Mouse (Mus musculus) myocyte (in vitro differentiated cells): ENCODE measurements at regions not wholly inside any gene's neighbourhood (a gene's known extent, or its start where the extent isn't known, plus 50 kb on each side); places are given as distances from the start of the nearest gene placed in this dataset.

Experiments used
- H3K27me3 ChIP-seq: one replicate; pipeline ENCODE4 v1.6.1; 2011; ENCODE audit not compliant: control insufficient read depth, insufficient read depth, insufficient read length
- H3K36me3 ChIP-seq: one replicate; pipeline ENCODE4 v1.6.1; 2011; ENCODE audit not compliant: control insufficient read depth, insufficient read depth
- H3K4me2 ChIP-seq: one replicate; pipeline ENCODE4 v1.6.1; 2011; ENCODE audit warnings: low read depth, control low read depth
- H3K4me3 ChIP-seq: one replicate; pipeline ENCODE4 v1.5.1; 2011; ENCODE audit warnings: mild to moderate bottlenecking, control low read depth, moderate library complexity
- H3K79me2 ChIP-seq: one replicate; pipeline ENCODE4 v1.6.1; 2011; ENCODE audit not compliant: control insufficient read depth, insufficient read depth
- H3ac ChIP-seq: one replicate; pipeline ENCODE4 v1.6.1; 2011; ENCODE audit not compliant: control insufficient read depth, insufficient read length
- CEBPB ChIP-seq: IDR thresholded peaks from 2 replicates; pipeline ENCODE4 v1.6.1; 2011; ENCODE audit warnings: mild to moderate bottlenecking, moderate library complexity; ENCODE audit not compliant: poor library complexity, insufficient read depth, severe bottlenecking
- E2F4 ChIP-seq: IDR thresholded peaks from one replicate; pipeline ENCODE4 v1.6.1; 2011; ENCODE audit warnings: mild to moderate bottlenecking, control low read depth, moderate library complexity; ENCODE audit not compliant: insufficient read depth
- MAX ChIP-seq: IDR thresholded peaks from one replicate; pipeline ENCODE4 v1.6.1; 2011; ENCODE audit warnings: low read depth, mild to moderate bottlenecking, control low read depth
- MYOD1 ChIP-seq, 3 experiments: IDR thresholded peaks; one replicate each; pipeline ENCODE4 v1.6.1; 2011; ENCODE audit warnings: control low read depth in 2 of 3, low read depth in 2 of 3, mild to moderate bottlenecking in 2 of 3, moderate library complexity in 1 of 3; ENCODE audit not compliant: insufficient read length in 2 of 3, control insufficient read depth in 1 of 3
- MYOG ChIP-seq, 3 experiments: IDR thresholded peaks; one replicate each; pipeline ENCODE4 v1.6.1; 2011; ENCODE audit warnings: control low read depth in 2 of 3, low read depth in 2 of 3, mild to moderate bottlenecking in 2 of 3; ENCODE audit not compliant: insufficient read length in 2 of 3, control insufficient read depth in 1 of 3, insufficient read depth in 1 of 3
- POLR2A ChIP-seq: IDR thresholded peaks from one replicate; pipeline ENCODE4 v1.6.1; 2011; ENCODE audit warnings: low read depth, mild to moderate bottlenecking, control low read depth, moderate library complexity; ENCODE audit not compliant: insufficient read length
- POLR2AphosphoS2 ChIP-seq: IDR thresholded peaks from one replicate; pipeline ENCODE4 v1.6.1; 2011; ENCODE audit warnings: low read depth, control low read depth; ENCODE audit not compliant: insufficient read length
- REST ChIP-seq: IDR thresholded peaks from one replicate; pipeline ENCODE4 v1.6.1; 2011; ENCODE audit warnings: mild to moderate bottlenecking, control low read depth, moderate library complexity; ENCODE audit not compliant: insufficient read depth, insufficient read length
- SRF ChIP-seq: IDR thresholded peaks from one replicate; pipeline ENCODE4 v1.6.1; 2011; ENCODE audit warnings: low read depth; ENCODE audit not compliant: control insufficient read depth, insufficient read length
- TCF12 ChIP-seq: IDR thresholded peaks from one replicate; pipeline ENCODE4 v1.6.1; 2011; ENCODE audit warnings: mild to moderate bottlenecking, control low read depth; ENCODE audit not compliant: poor library complexity, insufficient read depth, severe bottlenecking
- TCF3 ChIP-seq: IDR thresholded peaks from one replicate; pipeline ENCODE4 v1.6.1; 2011; ENCODE audit warnings: low read depth, control low read depth; ENCODE audit not compliant: insufficient read length
- USF1 ChIP-seq: IDR thresholded peaks from one replicate; pipeline ENCODE4 v1.6.1; 2011; ENCODE audit warnings: low read depth, mild to moderate bottlenecking, control low read depth, moderate library complexity

GRCm38 (mm10) chr16:50786199-50786598 is 195.2 kb upstream of the Ccdc54 start:
- H3ac ChIP-seq, result no peak overlapping the region
- no peak overlapping the region for H3K4me2 ChIP-seq
- no peak overlapping the region for H3K4me3 ChIP-seq
- no peaks in the 10 kb centered on the region for H3K79me2 ChIP-seq
- TF ChIP-seq REST (no peak), E2F4 (no peak), MYOD1 (IDR thresholded peaks at IDR 0.05; ENCODE audit: control insufficient read depth in 1 of 3, insufficient read length in 2 of 3, low read depth in 2 of 3) (no peak), TCF3 (no peak), SRF (no peak), CEBPB (no peak)
- no peaks in the 10 kb centered on the region for H3K36me3 ChIP-seq
- H3K27me3 ChIP-seq, result no peaks in the 10 kb centered on the region

DNA sequence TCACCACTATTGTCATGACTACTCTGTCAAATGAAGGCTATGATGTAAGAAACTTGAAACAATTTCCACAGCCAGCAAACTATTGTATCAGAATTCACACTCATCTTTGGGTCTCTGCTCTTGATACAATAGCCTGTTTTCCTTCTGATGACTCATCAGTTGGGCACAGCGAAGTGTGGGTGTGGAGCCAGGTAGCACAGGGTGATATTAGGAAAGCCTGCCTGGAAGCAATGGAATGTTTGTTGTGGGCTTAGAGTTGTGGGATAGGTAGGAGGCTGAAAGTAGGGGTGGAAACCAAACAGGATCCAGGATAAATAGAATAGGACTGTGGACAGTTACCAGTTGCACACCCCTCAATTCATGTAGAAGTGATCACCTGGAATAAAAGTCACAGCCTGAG is 194.4 kb upstream of the Ccdc54 start:
- peak; percentile 60; the same call in 1 of the 2 replicates for TF ChIP-seq CEBPB
- no peak for TF ChIP-seq SRF
- Histone ChIP-seq H3K4me3 (no peak overlapping the region), H3K79me2 (no peaks in the 10 kb centered on the region), H3K36me3 (no peaks in the 10 kb centered on the region), H3ac (no peak overlapping the region), H3K4me2 (peak overlapping the region; percentile 42), H3K27me3 (no peaks in the 10 kb centered on the region)

DNA sequence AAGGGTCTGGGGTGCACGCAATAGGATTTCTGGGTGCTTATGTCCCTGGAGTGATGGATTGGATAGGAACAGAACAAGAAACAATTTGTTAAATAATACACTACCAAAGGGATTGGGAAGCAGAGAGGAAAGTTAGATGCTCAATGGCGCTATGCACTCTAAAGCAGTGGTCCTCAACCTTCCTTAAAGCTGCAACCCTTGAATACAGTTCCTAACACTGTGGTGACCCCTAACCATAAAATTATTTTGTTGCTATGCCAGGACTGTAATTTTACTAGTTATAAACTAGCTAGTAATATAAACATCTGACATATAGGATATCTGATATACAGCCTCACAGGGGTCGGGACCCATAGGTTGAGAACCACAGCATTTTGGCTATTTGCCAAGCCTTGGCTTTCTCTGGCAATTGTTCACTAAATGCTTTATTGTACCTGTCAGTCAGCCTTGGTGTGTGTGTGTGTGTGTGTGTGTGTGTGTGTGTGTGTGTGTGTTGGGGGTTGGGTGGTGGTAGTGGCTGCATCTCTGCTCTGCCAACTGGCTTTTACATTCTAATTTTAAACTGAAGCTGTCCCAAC is 193.8 kb upstream of the Ccdc54 start:
- Histone ChIP-seq H3K4me3 (no peak overlapping the region), H3K27me3 (no peaks in the 10 kb centered on the region), H3K36me3 (no peaks in the 10 kb centered on the region), H3K79me2 (no peaks in the 10 kb centered on the region), H3ac (no peak overlapping the region), H3K4me2 (peak overlapping the region; percentile 39)
- TF ChIP-seq USF1 (no peak), TCF12 (peak; percentile 13), MYOD1 (IDR thresholded peaks at IDR 0.05; ENCODE audit: control insufficient read depth in 1 of 3, insufficient read length in 2 of 3, low read depth in 2 of 3) (no peak), MYOG (IDR thresholded peaks at IDR 0.05; ENCODE audit: control insufficient read depth in 1 of 3, insufficient read depth in 1 of 3, insufficient read length in 2 of 3, low read depth in 2 of 3) (peak in 2 of 3 experiments; percentile 31 to 51), E2F4 (no peak), TCF3 (no peak)

DNA sequence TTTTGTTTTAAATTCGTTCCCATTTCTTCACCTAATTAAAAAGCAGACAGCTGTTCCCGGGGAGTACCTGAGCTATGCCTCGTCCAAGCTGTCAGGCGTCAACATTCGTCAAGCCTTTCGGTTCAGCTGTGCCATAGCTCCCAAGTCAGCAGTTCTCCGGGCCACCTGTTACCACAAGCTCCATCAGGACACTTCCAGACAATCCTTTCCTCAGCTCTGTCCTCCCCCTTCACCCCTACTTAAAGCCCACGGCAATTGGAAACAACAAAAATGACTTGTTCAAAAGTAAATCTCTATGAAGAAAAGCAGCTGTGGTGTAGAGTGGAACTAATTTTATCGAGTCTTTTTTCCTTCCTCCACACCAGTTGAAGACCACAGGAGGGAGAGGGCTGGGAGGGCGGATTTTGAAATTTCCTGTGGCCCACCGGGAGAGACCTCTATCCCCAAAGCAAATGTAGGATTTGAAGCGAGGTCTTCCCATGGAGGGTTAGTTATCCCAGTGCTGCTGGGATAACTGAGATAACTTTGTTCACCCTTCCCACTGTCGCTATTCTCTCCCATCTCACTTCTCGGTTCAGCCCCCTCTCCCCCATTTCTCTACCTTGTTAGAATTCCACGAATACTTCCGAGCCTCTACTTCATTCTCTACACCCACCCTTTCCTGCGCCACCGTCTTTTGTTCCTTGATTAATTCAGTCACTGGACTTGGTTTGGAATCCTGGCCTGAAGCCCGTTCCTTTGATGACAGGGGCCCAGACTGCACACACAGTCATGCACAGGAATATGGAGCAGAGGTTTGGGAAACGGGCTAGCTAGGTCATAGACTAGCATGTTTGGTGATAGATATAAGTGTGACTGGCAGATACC is 193.1 kb upstream of the Ccdc54 start:
- H3K4me2 ChIP-seq, result peak overlapping the region; percentile 39

DNA sequence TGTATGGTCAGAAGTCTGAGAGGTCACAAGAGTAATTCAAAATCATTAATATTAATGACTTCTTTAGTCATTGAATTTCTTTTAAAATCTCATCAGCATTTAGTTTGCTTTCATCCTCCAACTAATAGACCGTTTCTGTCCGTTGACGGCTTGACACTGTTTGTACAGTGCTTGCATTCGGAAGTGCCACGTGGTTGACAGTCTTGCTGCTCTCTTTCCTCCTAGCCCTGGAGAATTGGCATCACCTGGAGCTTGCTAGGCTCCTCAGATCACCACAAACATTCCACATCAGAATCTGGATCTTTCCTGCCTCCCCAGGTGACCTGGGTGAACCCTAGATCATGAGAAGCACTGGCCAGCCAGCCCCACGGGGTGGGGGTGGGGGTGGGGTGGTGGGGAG is 192.3 kb upstream of the Ccdc54 start:
- H3K27me3 ChIP-seq, result no peaks in the 10 kb centered on the region
- TF ChIP-seq CEBPB (no peak), SRF (no peak), USF1 (no peak), POLR2A (no peak), POLR2AphosphoS2 (no peak), REST (no peak), MYOG (IDR thresholded peaks at IDR 0.05; ENCODE audit: control insufficient read depth in 1 of 3, insufficient read depth in 1 of 3, insufficient read length in 2 of 3, low read depth in 2 of 3) (no peak), MAX (no peak)
- H3ac ChIP-seq, result no peak overlapping the region
- H3K4me2 ChIP-seq, result no peak overlapping the region
- H3K4me3 ChIP-seq, result no peak overlapping the region
- no peaks in the 10 kb centered on the region for H3K36me3 ChIP-seq
- H3K79me2 ChIP-seq, result no peaks in the 10 kb centered on the region

More for the DNA sequence above, 193.1 kb upstream of the Ccdc54 start:
- TF ChIP-seq MYOG (IDR thresholded peaks at IDR 0.05; ENCODE audit: control insufficient read depth in 1 of 3, insufficient read depth in 1 of 3, insufficient read length in 2 of 3, low read depth in 2 of 3) (peak; percentile 72 to 96 (median 95)), TCF12 (peak; percentile 97), MYOD1 (IDR thresholded peaks at IDR 0.05; ENCODE audit: control insufficient read depth in 1 of 3, insufficient read length in 2 of 3, low read depth in 2 of 3) (peak; percentile 88 to 95 (median 91)), POLR2AphosphoS2 (no peak), TCF3 (peak; percentile 77)
- no peak overlapping the region for H3K4me3 ChIP-seq
- no peaks in the 10 kb centered on the region for H3K27me3 ChIP-seq
- no peak overlapping the region for H3ac ChIP-seq
- H3K79me2 ChIP-seq, result no peaks in the 10 kb centered on the region
- no peaks in the 10 kb centered on the region for H3K36me3 ChIP-seq
